Mouse (Mus musculus) megakaryocyte, embryonic 14.5 days (primary cell): Measurements from ENCODE around the gene Fyn.

Source experiments
- FLI1 ChIP-seq: IDR thresholded peaks from 2 replicates; pipeline ENCODE4 v1.6.1; 2012; ENCODE audit warnings: low read length, inconsistent platforms, mixed read lengths
- GATA1 ChIP-seq: IDR thresholded peaks from 3 replicates; pipeline ENCODE4 v1.6.1; 2012; ENCODE audit warnings: mixed read lengths, low read length, inconsistent platforms, borderline replicate concordance

DNA sequence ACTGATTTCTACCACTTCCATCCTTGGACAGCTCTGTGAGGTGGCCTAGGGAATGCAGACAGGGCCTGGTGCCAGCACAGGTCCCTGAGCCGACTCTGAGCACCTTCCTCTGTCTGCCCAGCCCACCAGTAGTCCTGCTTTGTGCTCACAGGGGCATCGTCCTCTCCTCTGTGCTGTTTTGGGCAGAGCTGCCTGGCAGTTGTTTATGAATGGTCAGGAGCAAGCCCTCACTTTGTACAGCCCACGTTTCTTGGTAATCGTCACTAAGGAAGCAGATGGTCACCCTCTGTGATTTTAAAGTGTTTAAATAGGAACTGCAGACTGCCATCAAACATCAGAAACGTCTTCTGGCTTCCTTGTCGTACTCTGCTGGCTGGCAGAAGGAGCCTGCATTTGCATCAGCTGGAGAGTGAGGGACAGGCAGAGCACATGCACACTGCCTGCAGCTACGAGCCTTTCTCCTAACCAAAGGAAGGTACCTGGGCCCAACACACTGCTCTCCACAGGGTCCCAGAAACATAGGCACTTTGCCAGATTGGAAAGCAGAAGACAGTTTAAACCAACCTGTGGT, 173.4 kb downstream of the Fyn start:
- no peak for TF ChIP-seq GATA1
- TF ChIP-seq FLI1 = no peak
